Mouse (Mus musculus): Measurements from ENCODE around the gene Sox6. TPM values are rescaled to one million over a fixed set of nuclear protein-coding genes. Genes with fewer than 3 reads are reported as not detected.

The Sox6 gene
- total RNA-seq, 2 experiments from 2014 or later, result 27.1 to 32.5 TPM

- peak; percentile 14 to 15 for DNase-seq
- intact Hi-C loops (cut with DNase I), result no loop called here
Measured at GRCm38 (mm10) chr7:115693206-115693605, 345.4 kb downstream of the Sox6 start.

- DNase-seq, result no peak
- intact Hi-C loops (cut with DNase I), result no loop called here
Measured at GRCm38 (mm10) chr7:115691091-115691490, 347.5 kb downstream of the Sox6 start.

GRCm38 (mm10) chr7:115686687-115687086 lies 351.9 kb downstream of the Sox6 start:
- no peak for DNase-seq
- intact Hi-C loops (cut with DNase I), result no loop called here

GRCm38 (mm10) chr7:115684142-115684541 lies 354.5 kb downstream of the Sox6 start:
- no peak for DNase-seq
- intact Hi-C loops (cut with DNase I), result no loop called here

- intact Hi-C loops (cut with DNase I), result no loop called here
- DNase-seq, result no peak
Measured at GRCm38 (mm10) chr7:115671749-115672148, 366.8 kb downstream of the Sox6 start.

- intact Hi-C loops (cut with DNase I), result no loop called here
- DNase-seq, result no peak
Measured at GRCm38 (mm10) chr7:115671272-115671671, 367.3 kb downstream of the Sox6 start.

GRCm38 (mm10) chr7:115669207-115670004 lies 369.2 kb downstream of the Sox6 start:
- intact Hi-C loops (cut with DNase I), result no loop called here

GRCm38 (mm10) chr7:115666686-115667382 lies 371.8 kb downstream of the Sox6 start:
- no peak for DNase-seq
- intact Hi-C loops (cut with DNase I), result no loop called here

More at GRCm38 (mm10) chr7:115669207-115670004, 369.2 kb downstream of the Sox6 start:
- peak; percentile 13 to 51 for DNase-seq

GRCm38 (mm10) chr7:115663399-115663798 lies 375.2 kb downstream of the Sox6 start:
- intact Hi-C loops (cut with DNase I), result no loop called here

GRCm38 (mm10) chr7:115662121-115662520 lies 376.5 kb downstream of the Sox6 start:
- intact Hi-C loops (cut with DNase I), result no loop called here
- DNase-seq, result no peak

More at GRCm38 (mm10) chr7:115663399-115663798, 375.2 kb downstream of the Sox6 start:
- DNase-seq, result no peak

- intact Hi-C loops (cut with DNase I), result no loop called here
- no peak for DNase-seq
Measured at GRCm38 (mm10) chr7:115646696-115647095, 391.9 kb downstream of the Sox6 start.

- no peak for DNase-seq
- intact Hi-C loops (cut with DNase I), result no loop called here
Measured at GRCm38 (mm10) chr7:115645971-115646447, 392.6 kb downstream of the Sox6 start.

GRCm38 (mm10) chr7:115645272-115645970 lies 393.2 kb downstream of the Sox6 start:
- no peak for DNase-seq
- intact Hi-C loops (cut with DNase I), result no loop called here

- no peak for DNase-seq
- intact Hi-C loops (cut with DNase I), result no loop called here
Measured at GRCm38 (mm10) chr7:115630691-115631090, 407.9 kb downstream of the Sox6 start.

- intact Hi-C loops (cut with DNase I), result no loop called here
- no peak for DNase-seq
Measured at GRCm38 (mm10) chr7:115630287-115630686, 408.3 kb downstream of the Sox6 start.

GRCm38 (mm10) chr7:115628766-115629165 lies 409.8 kb downstream of the Sox6 start:
- intact Hi-C loops (cut with DNase I), result loop anchor here (5.0 kb wide), 1 partner anchor 409 kb away; the partner anchor contains the start of genes 1110004F10Rik and Sox6
- no peak for DNase-seq

GRCm38 (mm10) chr7:115625956-115626355 lies 412.6 kb downstream of the Sox6 start:
- intact Hi-C loops (cut with DNase I), result loop anchor here (5.0 kb wide), 1 partner anchor 411 kb away; the partner anchor contains the start of genes 1110004F10Rik and Sox6

GRCm38 (mm10) chr7:115624907-115625552 lies 413.6 kb downstream of the Sox6 start:
- intact Hi-C loops (cut with DNase I), result loop anchor here (5.0 kb wide), 1 partner anchor 412 kb away; the partner anchor contains the start of genes 1110004F10Rik and Sox6
- no peak for DNase-seq

More at GRCm38 (mm10) chr7:115625956-115626355, 412.6 kb downstream of the Sox6 start:
- DNase-seq, result no peak

GRCm38 (mm10) chr7:115624451-115624850 lies 414.1 kb downstream of the Sox6 start:
- intact Hi-C loops (cut with DNase I), result no loop called here
- DNase-seq, result no peak

GRCm38 (mm10) chr7:115615697-115616237 lies 422.8 kb downstream of the Sox6 start:
- no peak for DNase-seq
- intact Hi-C loops (cut with DNase I), result no loop called here
